ENCODE assay signal across 14 mouse cellular contexts in the genomic region with DNA sequence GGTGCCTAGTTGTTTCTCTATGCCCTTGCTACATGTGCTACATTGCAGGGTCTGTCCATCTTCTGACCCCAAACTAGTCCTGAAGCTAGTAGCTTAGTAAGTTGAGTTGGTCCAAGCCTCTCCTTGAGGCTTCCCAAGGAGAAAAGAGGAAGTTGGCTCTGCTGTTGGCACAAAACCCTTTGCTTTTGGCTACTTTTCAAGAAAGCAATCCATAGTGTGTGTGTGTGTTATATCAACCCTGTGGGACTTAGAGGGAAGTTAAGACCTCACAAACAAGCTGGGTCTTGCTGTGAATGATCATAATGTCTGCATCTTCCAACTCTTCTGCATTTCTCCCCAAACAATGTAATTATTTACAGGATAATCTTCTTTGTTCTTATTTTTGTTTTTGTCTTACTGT.
"Had no signal": no experiment of that assay in that cellular context is flagged by ENCODE, and none has a peak within 500 bp of the region (broad histone marks: within the 10 kb centered on the region; RNA-seq: fewer than 3 reads in every experiment).

No protein-coding gene starts in this region.

- H3K4me1 ChIP-seq: limb, embryonic 10.5 days; liver, embryonic 12.5 days; midbrain, embryonic 10.5 days; neural tube, embryonic 15.5 days had no signal

- H3K36me3 ChIP-seq: limb, embryonic 10.5 days; liver, embryonic 12.5 days; midbrain, embryonic 10.5 days; neural tube, embryonic 15.5 days had no signal

- H3K9ac ChIP-seq: liver, embryonic 12.5 days; lung, embryonic 14.5 days; neural tube, embryonic 15.5 days had no signal

- DNase-seq: kidney, postnatal 10 days; kidney, postnatal 4 days; lung, embryonic 14.5 days; lung, postnatal 10 days; midbrain, embryonic 14.5 days; right cerebral cortex, adult 18-20 months; thymus, postnatal 4 days had no signal

- H3K9me3 ChIP-seq: limb, embryonic 10.5 days; liver, embryonic 12.5 days; midbrain, embryonic 10.5 days; neural tube, embryonic 15.5 days had no signal

- H3K27ac ChIP-seq: limb, embryonic 10.5 days; liver, embryonic 12.5 days; midbrain, embryonic 10.5 days; neural tube, embryonic 15.5 days; stomach, postnatal 0 days had no signal

- H3K4me3 ChIP-seq: layer of hippocampus, adult 2 months; limb, embryonic 10.5 days; liver, embryonic 12.5 days; midbrain, embryonic 10.5 days; myocyte; neural tube, embryonic 15.5 days had no signal

- H3K27me3 ChIP-seq: liver, embryonic 12.5 days; neural tube, embryonic 15.5 days had no signal
